In genomic region chr5:30908426-30909299, GRCm38 (mm10) we compare ENCODE assay signal across 8 mouse cellular contexts. TPM values are rescaled to one million over a fixed set of nuclear protein-coding genes. Genes with fewer than 3 reads are reported as not detected.
DNase-seq lines count a peak whose midpoint lies in the region; ATAC-seq and TF ChIP-seq lines count a peak whose summit lies in the region.

No protein-coding gene starts in this region.

- peak; percentile 17 for DNase-seq in lung, adult 2 months
- DNase-seq in lung, postnatal 25 days (ENCODE audit: low spot score): no peak
- peak; percentile 66 for DNase-seq in embryonic facial prominence, embryonic 11.5 days (ENCODE audit: low spot score)
- DNase-seq in heart, postnatal 25 days (ENCODE audit: low spot score): peak; percentile 70
- DNase-seq in liver, embryonic 11.5 days (ENCODE audit: low spot score): no peak
- peak; percentile 50 for DNase-seq in stomach, postnatal 0 days (ENCODE audit: low spot score)
- no peak for DNase-seq in B cell, adult 2 months
- DNase-seq in cerebellum, adult 11 months: no peak

- no peak for TF ChIP-seq CTCF in lung, adult 2 months (IDR thresholded peaks at IDR 0.05; ENCODE audit: insufficient read depth, low read length)
- TF ChIP-seq CTCF in stomach, postnatal 0 days (IDR thresholded peaks at IDR 0.05; ENCODE audit: low read depth): no peak

- H3K27ac ChIP-seq in embryonic facial prominence, embryonic 11.5 days (replicated peaks; ENCODE audit: low read depth, low read length): peak overlapping the region; percentile 87
- H3K27ac ChIP-seq in liver, embryonic 11.5 days (ENCODE audit: low read depth, low read length): peak overlapping the region; percentile 87
- H3K27ac ChIP-seq in stomach, postnatal 0 days (replicated peaks): peak overlapping the region; percentile 96

- no peaks in the 10 kb centered on the region for H3K9me3 ChIP-seq in embryonic facial prominence, embryonic 11.5 days (replicated peaks; ENCODE audit: control insufficient read depth, low read length)
- no peaks in the 10 kb centered on the region for H3K9me3 ChIP-seq in liver, embryonic 11.5 days (ENCODE audit: control insufficient read depth, low read length)
- no peaks in the 10 kb centered on the region for H3K9me3 ChIP-seq in stomach, postnatal 0 days (ENCODE audit: control insufficient read depth, low read length)

- no peak for TF ChIP-seq POLR2A in lung, adult 2 months (IDR thresholded peaks at IDR 0.05; ENCODE audit: borderline replicate concordance, extremely low read depth, low read depth, low read length)

- peak overlapping the region; percentile 81 for H3K9ac ChIP-seq in embryonic facial prominence, embryonic 11.5 days (replicated peaks; ENCODE audit: low read length)
- peak overlapping the region; percentile 85 for H3K9ac ChIP-seq in liver, embryonic 11.5 days (ENCODE audit: low read depth, low read length)
- H3K9ac ChIP-seq in stomach, postnatal 0 days (ENCODE audit: low read length): peak overlapping the region; percentile 66

- 0 out of 2 replicates have a peak, but pooled peaks have one; percentile 7 for ATAC-seq in embryonic facial prominence, embryonic 11.5 days (replicated peaks; ENCODE audit: insufficient number of reproducible peaks, low FRiP score, low TSS enrichment, low read depth)
- ATAC-seq in liver, embryonic 11.5 days (replicated peaks; ENCODE audit: low FRiP score): no peak
- ATAC-seq in stomach, postnatal 0 days (ENCODE audit: low FRiP score, low TSS enrichment): peak; percentile 33; the same call in 1 of the 2 replicates

- H3K4me3 ChIP-seq in lung, adult 2 months (replicated peaks; ENCODE audit: extremely low read depth, low read depth, low read length): no peak overlapping the region
- H3K4me3 ChIP-seq in embryonic facial prominence, embryonic 11.5 days (ENCODE audit: low read depth, low read length): no peak overlapping the region; the same call in 1 of the 2 replicates
- peak overlapping the region; percentile 75 for H3K4me3 ChIP-seq in liver, embryonic 11.5 days (ENCODE audit: low read depth, low read length)
- no peak overlapping the region; the same call in 1 of the 2 replicates for H3K4me3 ChIP-seq in stomach, postnatal 0 days (ENCODE audit: low read depth, low read length)

- peak overlapping the region; percentile 92 for H3K4me2 ChIP-seq in embryonic facial prominence, embryonic 11.5 days (ENCODE audit: low read depth, low read length)
- H3K4me2 ChIP-seq in liver, embryonic 11.5 days: peak overlapping the region; percentile 96
- peak overlapping the region; percentile 81 for H3K4me2 ChIP-seq in stomach, postnatal 0 days (replicated peaks; ENCODE audit: low read depth)

- H3K4me1 ChIP-seq in lung, adult 2 months (ENCODE audit: control insufficient read depth, insufficient read depth, low read length): peaks cover 21% of the 10 kb centered on the region
- peaks cover 18% of the 10 kb centered on the region for H3K4me1 ChIP-seq in embryonic facial prominence, embryonic 11.5 days (ENCODE audit: control insufficient read depth, insufficient read depth, low read length)
- peaks cover 50% of the 10 kb centered on the region for H3K4me1 ChIP-seq in liver, embryonic 11.5 days (replicated peaks; ENCODE audit: control insufficient read depth, insufficient read depth, low read length)
- peaks cover 18% of the 10 kb centered on the region for H3K4me1 ChIP-seq in stomach, postnatal 0 days (replicated peaks; ENCODE audit: control insufficient read depth, insufficient read depth)

- 42% methylated on average over 13 of the region's 13 CpGs for WGBS in lung, adult 2 months
- WGBS in embryonic facial prominence, embryonic 11.5 days: 32% methylated on average over 13 of the region's 13 CpGs
- whole genome bisulfite sequencing in liver, embryonic 11.5 days: 41% methylated on average over 13 of the region's 13 CpGs
- 37% methylated on average over 13 of the region's 13 CpGs for WGBS in stomach, postnatal 0 days

- intact Hi-C loops in heart, postnatal 25 days (cut with DNase I): no loop called here

- H3K36me3 ChIP-seq in embryonic facial prominence, embryonic 11.5 days (replicated peaks; ENCODE audit: control insufficient read depth, insufficient read depth, low read depth, low read length): peaks cover 6% of the 10 kb centered on the region; the same call in 1 of the 2 replicates
- peaks cover 18% of the 10 kb centered on the region for H3K36me3 ChIP-seq in liver, embryonic 11.5 days (ENCODE audit: control insufficient read depth, insufficient read depth, low read length)
- peaks cover 9% of the 10 kb centered on the region for H3K36me3 ChIP-seq in stomach, postnatal 0 days (ENCODE audit: control insufficient read depth, insufficient read depth, low read length)

- H3K27me3 ChIP-seq in embryonic facial prominence, embryonic 11.5 days (ENCODE audit: control insufficient read depth, insufficient read depth, low read length): no peaks in the 10 kb centered on the region
- no peaks in the 10 kb centered on the region for H3K27me3 ChIP-seq in liver, embryonic 11.5 days (replicated peaks; ENCODE audit: control insufficient read depth, insufficient read depth, low read length)
- no peaks in the 10 kb centered on the region for H3K27me3 ChIP-seq in stomach, postnatal 0 days (ENCODE audit: control insufficient read depth, insufficient read depth, low read length)

- TF ChIP-seq EP300 in stomach, postnatal 0 days (optimal IDR thresholded peaks at IDR 0.05): peak; percentile 21

RNA-seq across cellular contexts. Expression of gene Ost4, which starts 1.1 kb away (rescaled TPM):
- 218 and 230 TPM in 2 replicates for polyA plus RNA-seq in lung, adult 2 months (2012; rRNA removed)
- polyA plus RNA-seq in embryonic facial prominence, embryonic 11.5 days (2014; fragmentation: Nextera tagmentation; extraction: Ambion mirVana): 347 and 379 TPM in 2 replicates
- total RNA-seq in heart, postnatal 25 days (2021): 100 to 1,000 TPM; 142 to 150 TPM
- polyA plus RNA-seq in liver, embryonic 11.5 days (2014; fragmentation: Nextera tagmentation; extraction: Ambion mirVana): 467 and 501 TPM in 2 replicates
- 368 and 397 TPM in 2 replicates for polyA plus RNA-seq in stomach, postnatal 0 days (2015; fragmentation: Nextera tagmentation; extraction: Ambion mirVana)

RNA-seq across cellular contexts. Expression of gene Emilin1, which starts 4.5 kb away (rescaled TPM):
- polyA plus RNA-seq in lung, adult 2 months (2012; rRNA removed): 89.9 and 107 TPM in 2 replicates
- polyA plus RNA-seq in embryonic facial prominence, embryonic 11.5 days (2014; fragmentation: Nextera tagmentation; extraction: Ambion mirVana): 79.7 and 95.4 TPM in 2 replicates
- 10 to 100 TPM; 27.6 to 29.7 TPM for total RNA-seq in heart, postnatal 25 days (2021)
- 89.5 and 95.1 TPM in 2 replicates for polyA plus RNA-seq in liver, embryonic 11.5 days (2014; fragmentation: Nextera tagmentation; extraction: Ambion mirVana)
- polyA plus RNA-seq in stomach, postnatal 0 days (2015; fragmentation: Nextera tagmentation; extraction: Ambion mirVana): 85.6 and 97.0 TPM in 2 replicates

RNA-seq across cellular contexts. Expression of gene Khk, which starts 12.6 kb away (rescaled TPM):
- 39.0 and 46.6 TPM in 2 replicates for polyA plus RNA-seq in lung, adult 2 months (2012; rRNA removed)
- polyA plus RNA-seq in embryonic facial prominence, embryonic 11.5 days (2014; fragmentation: Nextera tagmentation; extraction: Ambion mirVana): 9.2 and 9.9 TPM in 2 replicates
- 10 to 100 TPM; 21.1 to 22.6 TPM for total RNA-seq in heart, postnatal 25 days (2021)
- 58.6 and 60.2 TPM in 2 replicates for polyA plus RNA-seq in liver, embryonic 11.5 days (2014; fragmentation: Nextera tagmentation; extraction: Ambion mirVana)
- polyA plus RNA-seq in stomach, postnatal 0 days (2015; fragmentation: Nextera tagmentation; extraction: Ambion mirVana): 28.4 and 33.6 TPM in 2 replicates

RNA-seq across cellular contexts. Expression of gene Agbl5, which starts 20.2 kb away (rescaled TPM):
- polyA plus RNA-seq in lung, adult 2 months (2012; rRNA removed): 19.2 and 20.8 TPM in 2 replicates
- 31.5 and 33.0 TPM in 2 replicates for polyA plus RNA-seq in embryonic facial prominence, embryonic 11.5 days (2014; fragmentation: Nextera tagmentation; extraction: Ambion mirVana)
- 1 to 10 TPM; 5.9 to 6.8 TPM for total RNA-seq in heart, postnatal 25 days (2021)
- polyA plus RNA-seq in liver, embryonic 11.5 days (2014; fragmentation: Nextera tagmentation; extraction: Ambion mirVana): 12.4 and 14.4 TPM in 2 replicates
- polyA plus RNA-seq in stomach, postnatal 0 days (2015; fragmentation: Nextera tagmentation; extraction: Ambion mirVana): 6.9 and 9.1 TPM in 2 replicates

RNA-seq across cellular contexts. Expression of gene Cgref1, which starts 36.7 kb away (rescaled TPM):
- polyA plus RNA-seq in lung, adult 2 months (2012; rRNA removed): 2.7 and 5.7 TPM in 2 replicates
- polyA plus RNA-seq in embryonic facial prominence, embryonic 11.5 days (2014; fragmentation: Nextera tagmentation; extraction: Ambion mirVana): 3.7 and 4.4 TPM in 2 replicates
- total RNA-seq in heart, postnatal 25 days (2021): under 1 TPM; 0.39 to 0.53 TPM
- polyA plus RNA-seq in liver, embryonic 11.5 days (2014; fragmentation: Nextera tagmentation; extraction: Ambion mirVana): 5.4 and 8.2 TPM in 2 replicates
- polyA plus RNA-seq in stomach, postnatal 0 days (2015; fragmentation: Nextera tagmentation; extraction: Ambion mirVana): 22.5 and 24.8 TPM in 2 replicates

Comparison
In these comparisons a context has a peak if more than half of its experiments do, and no peak if none do; other contexts are left out.
1. DNase-seq: peak in lung, adult 2 months (single experiment), embryonic facial prominence, embryonic 11.5 days (single experiment), heart, postnatal 25 days (single experiment) and stomach, postnatal 0 days (single experiment); none in lung, postnatal 25 days (single experiment), liver, embryonic 11.5 days (single experiment), B cell, adult 2 months (0 of 2) and cerebellum, adult 11 months (single experiment).
2. Peak in every context shown above with its lines, with median percentiles within 50 percentile points of each other: H3K27ac ChIP-seq, H3K4me2 ChIP-seq and H3K9ac ChIP-seq.